Mouse (Mus musculus) cortical plate, adult 2 months (tissue): ENCODE measurements around the gene Olfr56. TPM values are rescaled to one million over a fixed set of nuclear protein-coding genes. Genes with fewer than 3 reads are reported as not detected.
"Not testable (repeated sequence)": the region's sequence is repeated elsewhere in the genome, so short reads cannot be mapped to it uniquely, and the experiment has no call there.

Experiments
- H3K27ac ChIP-seq: fragments of 200-500 bp; 2 replicates; pipeline ENCODE4 v1.5.1; 2012; ENCODE audit warnings: low read length, control low read depth, inconsistent platforms; ENCODE audit not compliant: insufficient read depth
- H3K4me1 ChIP-seq: fragments of 200-500 bp; 2 replicates; pipeline ENCODE4 v1.6.1; 2011; ENCODE audit warnings: low read length; ENCODE audit not compliant: control insufficient read depth, insufficient read depth
- H3K4me3 ChIP-seq: fragments of 200-500 bp; 2 replicates; pipeline ENCODE4 v1.5.1; 2011; ENCODE audit warnings: mild to moderate bottlenecking, low read length, control low read depth; ENCODE audit not compliant: insufficient read depth
- polyA plus RNA-seq: library from polyadenylated mRNA; depleted of rRNA; stranded (reverse); fragments of >200 nt; gene quantifications from 2 replicates; pipeline ENCODE4 v1.2.3, GENCODE M21; 2012; rRNA removed

Gene Olfr56
- polyA plus RNA-seq: 0.06 and 0.10 TPM in 2 replicates

DNA sequence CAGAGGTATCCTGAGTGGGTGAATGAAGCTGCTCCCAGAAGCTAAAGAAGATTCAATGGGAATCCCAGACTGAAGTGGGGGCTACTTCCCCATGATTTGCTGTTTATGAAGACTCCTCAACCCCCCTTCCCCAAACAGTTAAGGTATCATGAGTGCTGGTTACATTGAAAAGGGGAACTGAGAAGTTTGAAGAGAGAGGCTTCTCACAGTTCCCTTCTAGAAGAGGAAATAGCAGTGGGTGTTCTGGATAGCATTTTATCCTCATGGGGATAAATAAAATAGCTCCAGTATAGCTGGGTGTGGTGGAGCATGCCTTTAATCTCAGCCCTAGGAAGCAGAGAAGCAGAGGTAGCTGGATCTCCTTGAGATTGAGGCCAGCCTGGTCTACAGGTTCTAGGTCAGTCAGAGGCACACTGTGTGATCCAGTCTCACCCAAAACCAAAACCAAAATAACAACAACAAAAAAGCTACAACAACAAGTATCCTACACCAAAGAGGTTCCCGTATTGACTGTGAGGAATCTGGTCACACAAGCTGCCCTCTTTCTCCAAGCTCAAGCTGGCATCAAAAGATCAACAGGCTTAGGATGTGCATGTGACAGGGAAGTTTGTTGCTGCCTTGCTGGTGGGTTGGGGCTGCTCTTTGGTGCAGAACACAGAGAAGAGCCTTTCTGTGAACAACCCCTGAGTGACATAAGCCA lies at the start of gene Olfr56:
TSS of gene Olfr56 (plus strand) at position 650 of the 700 bp plus-strand sequence.
- H3K4me1 ChIP-seq, H3K4me3 ChIP-seq, H3K27ac ChIP-seq: not testable (repeated sequence)

DNA sequence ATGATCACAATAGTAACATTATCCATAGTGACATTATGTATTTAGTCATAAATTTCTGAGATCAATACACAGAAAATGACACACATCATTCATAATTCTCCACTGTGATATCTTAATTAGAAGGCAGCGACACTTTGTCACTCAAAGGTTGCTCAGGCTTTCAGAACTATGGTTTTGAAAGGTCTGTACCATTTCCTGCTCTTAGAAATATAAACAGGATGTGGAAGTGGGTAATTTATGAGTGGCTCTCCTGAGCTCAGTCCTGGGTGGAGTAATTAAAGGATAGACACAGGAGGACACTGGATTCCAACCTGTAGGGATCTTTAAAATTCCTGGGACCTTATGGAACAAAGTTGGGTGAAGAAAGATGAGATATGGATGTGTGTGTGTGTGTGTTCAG lies 45.3 kb upstream of the Olfr56 start:
- not testable (repeated sequence) for H3K4me1 ChIP-seq, H3K4me3 ChIP-seq, H3K27ac ChIP-seq

DNA sequence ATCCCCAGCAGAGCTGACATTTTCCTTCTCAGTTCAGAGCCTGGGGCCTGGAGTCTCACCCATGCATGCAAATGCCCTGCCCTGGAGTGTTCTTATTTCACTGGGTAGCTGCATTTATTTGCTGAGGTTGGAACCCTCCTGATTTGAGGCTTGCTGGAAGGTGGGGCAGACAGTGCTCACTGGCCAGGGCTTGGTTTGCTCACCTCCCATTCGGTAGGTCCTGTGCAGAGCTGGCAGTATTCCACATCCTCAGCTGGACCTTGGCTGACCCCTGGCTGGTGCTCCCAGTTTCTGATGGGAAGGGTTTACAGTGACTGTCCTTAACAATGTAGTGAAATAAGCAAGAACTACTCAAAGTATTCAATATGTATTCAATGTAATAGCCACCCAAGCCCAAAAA lies 44.8 kb upstream of the Olfr56 start:
- H3K27ac ChIP-seq, H3K4me1 ChIP-seq, H3K4me3 ChIP-seq: not testable (repeated sequence)

DNA sequence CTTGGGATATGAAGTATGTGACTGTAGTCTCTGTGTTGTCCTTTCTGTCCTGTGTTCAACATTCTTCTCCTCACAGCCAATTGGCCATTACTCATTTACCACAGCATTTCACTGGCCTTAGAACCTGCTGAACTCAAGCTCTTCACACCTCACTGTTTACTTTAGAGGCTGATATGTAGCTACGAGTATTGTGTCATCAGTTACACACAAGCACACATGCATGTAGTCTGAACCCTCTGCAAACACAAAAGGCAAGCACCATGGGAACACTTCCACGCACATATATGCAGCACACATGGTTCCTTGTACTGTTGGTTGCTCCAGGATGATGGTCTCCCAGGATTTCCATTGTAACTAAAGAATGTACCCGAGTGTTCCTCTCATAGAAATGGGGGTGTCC lies 43.4 kb upstream of the Olfr56 start:
- H3K27ac ChIP-seq, H3K4me3 ChIP-seq: not testable (repeated sequence)

DNA sequence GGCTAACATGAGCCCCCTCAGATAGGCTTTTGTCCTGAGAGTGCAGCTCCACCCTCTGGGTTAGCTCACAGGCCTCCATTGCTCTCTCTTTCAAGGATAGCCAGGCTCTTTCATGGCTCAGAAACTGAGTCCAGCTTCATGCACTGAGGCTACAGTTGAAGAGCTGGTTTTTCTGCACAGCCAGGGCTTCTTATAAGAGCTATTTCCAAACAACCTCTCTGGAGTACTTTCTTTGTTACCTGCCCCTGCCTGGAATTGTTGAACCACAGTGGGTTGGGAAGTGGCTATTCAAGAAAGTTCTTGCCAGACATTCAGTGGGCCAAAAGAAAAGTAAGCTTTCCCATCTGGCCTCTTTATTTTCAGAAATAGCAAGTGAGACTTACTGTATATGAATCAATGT lies 39.4 kb upstream of the Olfr56 start:
- H3K4me1 ChIP-seq, H3K27ac ChIP-seq, H3K4me3 ChIP-seq: not testable (repeated sequence)

More for the DNA sequence above, 43.4 kb upstream of the Olfr56 start:
- not testable (repeated sequence) for H3K4me1 ChIP-seq

DNA sequence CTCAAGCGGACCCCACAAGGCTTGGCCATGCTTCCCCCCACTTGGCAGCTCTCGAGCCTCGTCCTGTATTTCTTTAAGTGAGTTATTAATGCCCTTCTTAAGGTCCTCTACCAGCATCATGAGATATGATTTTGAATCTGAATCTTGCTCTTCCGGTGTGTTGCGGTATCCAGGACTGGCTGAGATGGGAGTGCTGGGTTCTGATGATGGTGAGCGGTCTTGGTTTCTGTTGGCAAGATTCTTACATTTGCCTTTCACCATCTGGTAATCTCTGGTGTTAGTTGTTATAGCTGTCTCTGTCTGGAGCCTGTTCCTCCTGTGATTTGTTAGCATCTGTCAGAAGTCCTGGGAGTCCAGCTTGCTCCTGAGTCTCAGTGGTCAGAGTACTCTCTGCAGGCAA lies 32.6 kb upstream of the Olfr56 start, which contains the start of gene Psme2b:
TSS of gene Psme2b (minus strand) at position 101 of the 400 bp plus-strand sequence.
- H3K4me1 ChIP-seq, H3K27ac ChIP-seq, H3K4me3 ChIP-seq: not testable (repeated sequence)

DNA sequence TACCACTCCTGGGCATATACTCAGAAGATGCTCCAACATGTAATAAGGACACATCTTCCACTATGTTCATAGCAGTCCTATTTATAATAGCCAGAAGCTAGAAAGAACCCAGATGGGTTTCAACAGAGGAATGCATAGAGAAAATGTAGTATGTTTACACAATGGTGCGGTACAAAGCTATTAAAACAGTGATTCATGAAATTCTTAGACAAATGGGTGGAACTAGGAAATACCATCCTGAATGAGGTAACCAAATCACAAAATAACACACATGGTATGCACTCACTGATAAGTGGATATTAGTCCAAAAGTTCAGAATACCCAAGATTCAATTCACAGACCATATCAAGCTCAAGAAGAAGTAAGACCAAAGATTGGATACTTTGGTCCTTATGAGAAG lies 4.0 kb upstream of the Olfr56 start:
- not testable (repeated sequence) for H3K4me1 ChIP-seq, H3K4me3 ChIP-seq, H3K27ac ChIP-seq

DNA sequence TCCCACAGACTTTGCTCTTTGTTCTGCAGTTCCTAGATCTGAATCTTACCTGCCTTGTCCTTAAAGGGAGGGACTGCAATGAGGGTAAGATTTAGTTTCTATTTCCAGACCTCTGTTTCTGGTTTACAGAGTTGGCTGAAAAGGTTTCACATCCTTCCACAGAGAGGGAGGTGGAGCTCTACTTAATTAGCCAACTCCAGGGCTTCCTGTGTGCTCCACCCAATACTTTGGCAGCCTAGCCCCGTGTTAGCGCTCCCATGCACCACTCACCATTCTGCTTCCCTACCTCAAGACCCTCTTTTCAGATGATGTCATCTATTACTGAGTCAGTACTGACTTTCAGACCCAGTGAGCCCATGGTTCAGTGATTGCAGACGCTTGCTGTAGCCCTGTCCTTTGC lies 562 bp downstream of the Olfr56 start, which contains the start of gene 9930111J21Rik1:
TSS of gene 9930111J21Rik1 (minus strand) at position 148 of the 400 bp plus-strand sequence.
- not testable (repeated sequence) for H3K4me3 ChIP-seq, H3K27ac ChIP-seq, H3K4me1 ChIP-seq

DNA sequence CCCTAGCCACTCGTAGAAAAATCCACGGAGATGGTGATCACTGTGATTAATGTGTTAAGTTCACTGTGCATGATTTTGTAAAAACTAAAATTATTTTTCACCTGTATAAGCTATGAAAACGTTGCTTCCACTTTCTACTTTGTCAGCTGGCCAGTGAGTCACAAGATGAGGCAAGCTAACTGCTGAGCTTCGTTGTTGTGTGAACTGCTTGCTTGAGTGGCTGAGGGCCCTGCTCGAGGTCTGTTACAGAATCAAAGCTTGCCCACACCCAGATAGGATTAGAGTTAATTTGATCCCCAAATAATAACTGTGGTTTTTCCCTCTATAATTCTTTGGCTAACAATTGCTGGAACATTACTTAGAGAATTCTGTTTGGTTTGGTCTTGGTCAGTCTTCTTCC lies 1.4 kb downstream of the Olfr56 start:
- not testable (repeated sequence) for H3K4me3 ChIP-seq, H3K4me1 ChIP-seq, H3K27ac ChIP-seq

DNA sequence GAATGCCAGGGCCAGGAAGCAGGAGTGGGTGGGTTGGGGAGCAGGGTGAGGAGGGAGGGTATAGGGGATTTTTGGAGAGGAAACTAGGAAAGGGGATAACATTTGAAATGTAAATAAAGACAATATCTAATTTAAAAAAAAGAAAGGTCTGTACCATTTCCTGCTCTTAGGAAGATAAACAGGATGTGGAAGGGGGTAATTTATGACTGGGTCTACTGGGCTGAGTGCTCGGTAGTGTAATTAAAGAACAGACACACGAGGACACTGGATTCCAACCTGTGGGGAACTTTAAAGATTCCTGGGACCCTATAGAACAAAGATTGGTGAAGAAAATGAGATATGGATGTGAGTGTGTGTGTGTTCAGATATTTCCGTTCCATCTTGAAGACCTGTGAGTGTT lies 4.2 kb downstream of the Olfr56 start:
- not testable (repeated sequence) for H3K4me3 ChIP-seq

DNA sequence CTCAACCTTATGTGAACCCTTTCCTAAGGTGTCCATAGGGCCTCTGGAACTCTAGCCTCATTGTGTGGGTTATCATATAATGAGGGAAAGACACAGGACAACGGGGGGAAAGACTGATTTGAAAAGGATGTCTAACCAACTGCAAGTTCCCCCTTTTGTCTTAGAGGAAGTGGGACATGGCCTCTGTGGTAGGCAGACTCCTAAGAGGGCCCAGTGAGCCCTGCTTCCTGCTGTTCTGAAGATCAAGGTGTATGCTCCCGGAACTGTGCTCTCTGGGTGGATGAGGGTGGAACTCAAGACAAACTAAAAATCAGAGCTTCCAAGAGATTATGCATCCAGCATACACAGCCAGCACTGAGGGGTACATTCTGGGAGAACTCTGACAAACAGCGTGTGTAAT lies 9.5 kb downstream of the Olfr56 start:
- not testable (repeated sequence) for H3K4me1 ChIP-seq, H3K27ac ChIP-seq, H3K4me3 ChIP-seq

More for the DNA sequence above, 4.2 kb downstream of the Olfr56 start:
- H3K4me1 ChIP-seq, H3K27ac ChIP-seq: not testable (repeated sequence)

DNA sequence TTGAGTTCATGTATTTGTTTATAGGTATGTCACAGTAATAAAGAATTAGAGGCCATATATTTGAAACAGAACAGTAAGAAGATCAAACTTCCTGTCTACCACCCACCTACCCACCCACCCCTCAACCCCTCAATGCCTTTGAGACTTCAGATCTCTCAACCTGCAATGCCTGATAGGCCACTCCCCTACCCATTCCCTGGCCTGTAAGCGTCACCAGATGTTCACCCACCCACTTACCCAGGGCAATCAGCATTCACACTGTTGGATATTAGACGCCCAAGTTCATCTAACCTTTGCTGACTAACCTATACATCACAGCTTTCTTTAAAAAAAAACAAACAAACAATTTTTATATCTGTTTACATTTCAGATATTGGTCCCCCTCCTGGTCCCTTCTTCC lies 11.3 kb downstream of the Olfr56 start:
- not testable (repeated sequence) for H3K4me3 ChIP-seq, H3K4me1 ChIP-seq, H3K27ac ChIP-seq

DNA sequence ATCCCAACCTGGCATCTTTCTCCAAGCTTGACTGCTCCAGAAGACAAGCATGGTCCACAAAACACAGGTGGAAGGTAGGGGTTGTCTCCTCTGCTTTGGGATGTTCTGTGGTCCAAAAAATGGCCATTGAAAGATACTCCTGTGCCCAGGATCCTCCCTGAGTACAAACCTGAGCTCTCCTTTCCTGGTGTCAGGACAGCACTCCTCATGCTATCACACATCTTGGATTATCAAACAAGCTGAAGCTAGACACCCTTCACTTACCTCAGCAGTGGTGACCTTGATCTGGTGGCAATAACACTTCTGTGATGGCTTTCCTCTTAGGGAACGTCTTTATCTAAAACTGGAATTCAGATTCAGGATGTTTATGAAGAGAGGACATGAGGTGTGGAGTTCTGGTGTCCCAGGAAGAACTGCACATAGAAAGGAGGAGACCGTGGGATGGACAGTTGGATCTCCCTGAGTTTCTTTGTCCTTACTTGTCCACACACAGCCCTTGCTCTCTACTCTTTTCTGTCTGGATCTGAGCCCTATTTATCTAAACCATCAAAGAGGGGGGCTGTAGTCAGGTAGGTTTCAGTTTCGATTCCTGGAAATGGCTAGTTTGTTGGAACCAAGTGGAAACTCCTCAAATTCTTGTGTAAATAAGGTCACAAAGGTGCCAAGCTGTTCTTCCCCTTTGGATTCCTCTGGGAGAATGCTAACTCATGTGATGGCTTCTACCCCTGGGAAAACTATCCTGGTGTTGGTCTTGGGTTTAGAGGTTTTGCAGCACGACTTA lies 13.2 kb downstream of the Olfr56 start, which contains the start of gene Gm12185:
TSS of gene Gm12185 (minus strand) at position 487 of the 781 bp plus-strand sequence.
- H3K4me3 ChIP-seq, H3K4me1 ChIP-seq, H3K27ac ChIP-seq: not testable (repeated sequence)

DNA sequence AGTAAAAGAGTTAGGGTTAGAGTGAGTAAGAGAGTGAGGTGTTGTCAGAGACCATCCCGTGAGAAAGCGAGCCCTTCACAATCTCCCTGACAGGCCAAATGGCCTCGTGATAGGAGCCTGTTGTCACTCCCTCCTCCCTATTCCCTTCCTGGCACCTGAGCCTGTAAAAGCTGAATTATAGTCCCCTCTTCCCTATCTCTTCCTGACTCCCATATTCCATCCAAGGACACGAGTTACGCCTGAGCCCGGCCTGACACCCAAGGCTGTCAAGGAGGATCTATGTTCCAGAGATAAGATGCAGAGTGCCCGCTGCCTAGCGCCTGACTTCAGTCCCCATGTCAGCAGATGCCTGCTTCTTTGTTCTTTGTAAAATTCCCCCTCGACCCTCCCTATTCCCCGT lies 14.6 kb downstream of the Olfr56 start:
- H3K27ac ChIP-seq, H3K4me1 ChIP-seq, H3K4me3 ChIP-seq: not testable (repeated sequence)

DNA sequence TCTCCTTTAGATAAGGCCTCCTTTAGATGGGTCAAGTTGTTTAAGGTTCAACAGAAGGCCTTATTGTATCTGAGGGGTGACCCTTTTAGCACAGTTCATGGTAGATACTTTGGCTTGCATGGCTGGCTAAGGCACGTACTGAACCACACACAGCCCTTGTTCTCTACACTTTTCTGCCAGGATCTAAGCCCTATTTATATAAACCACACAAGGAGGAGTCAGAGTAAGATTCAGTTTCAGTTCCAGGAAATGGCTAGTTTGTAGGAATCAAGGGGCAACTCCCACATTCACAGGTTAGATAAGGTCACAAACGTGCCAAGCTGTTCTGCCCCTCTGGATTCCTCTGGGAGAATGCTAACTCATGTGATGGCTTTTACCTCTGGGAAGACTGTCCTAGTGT lies 15.3 kb downstream of the Olfr56 start, which contains the start of gene Tgtp1:
TSS of gene Tgtp1 (minus strand) at position 155 of the 400 bp plus-strand sequence.
- H3K27ac ChIP-seq, H3K4me1 ChIP-seq, H3K4me3 ChIP-seq: not testable (repeated sequence)

DNA sequence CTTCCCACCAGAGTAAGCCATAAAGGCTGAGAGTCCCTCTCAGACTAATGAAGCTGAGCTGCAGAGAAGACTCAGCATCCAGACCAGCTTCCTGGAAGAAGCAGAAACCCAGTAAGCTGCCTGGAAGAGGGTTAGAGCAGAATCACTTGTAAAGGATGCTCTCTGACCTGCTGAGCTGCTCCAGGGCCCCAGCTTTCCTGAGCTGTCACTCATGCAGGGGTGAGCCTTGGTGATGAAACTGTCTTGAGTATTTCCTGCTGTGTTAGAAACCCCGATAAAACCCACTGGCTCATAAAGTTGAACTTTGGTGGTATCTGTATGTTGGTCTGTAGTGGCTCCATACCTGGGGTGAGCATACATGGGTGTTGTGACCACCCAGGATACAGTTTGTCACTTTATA lies 21.7 kb downstream of the Olfr56 start:
- not testable (repeated sequence) for H3K27ac ChIP-seq, H3K4me1 ChIP-seq, H3K4me3 ChIP-seq
